Mouse (Mus musculus): ENCODE data around the gene Lrfn2. TPM values are rescaled to one million over a fixed set of nuclear protein-coding genes. Genes with fewer than 3 reads are reported as not detected.

The Lrfn2 gene
- total RNA-seq, 2 experiments from 2014 or later: 47.2 to 47.4 TPM

DNA sequence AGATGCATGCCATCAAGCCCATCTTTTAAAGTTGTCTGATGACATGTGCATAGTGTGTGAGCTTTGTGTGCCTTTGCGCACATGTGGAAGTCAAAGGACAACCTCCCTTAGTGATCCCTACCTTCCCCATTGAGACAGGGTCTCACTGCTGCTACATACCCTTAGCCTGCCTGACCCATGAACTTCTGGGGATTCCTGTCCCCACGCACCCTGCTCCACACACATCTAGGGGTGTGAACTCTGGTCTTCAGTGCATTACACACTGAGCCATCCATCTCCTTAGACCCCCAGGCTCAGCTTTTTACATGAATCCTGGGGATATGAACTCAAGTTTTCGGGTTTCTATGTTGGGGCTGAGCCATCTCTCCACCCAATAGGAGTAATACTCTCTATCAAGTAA is 179.2 kb downstream of the Lrfn2 start:
- intact Hi-C loops (cut with DNase I): no loop called here
- DNase-seq: no peak

DNA sequence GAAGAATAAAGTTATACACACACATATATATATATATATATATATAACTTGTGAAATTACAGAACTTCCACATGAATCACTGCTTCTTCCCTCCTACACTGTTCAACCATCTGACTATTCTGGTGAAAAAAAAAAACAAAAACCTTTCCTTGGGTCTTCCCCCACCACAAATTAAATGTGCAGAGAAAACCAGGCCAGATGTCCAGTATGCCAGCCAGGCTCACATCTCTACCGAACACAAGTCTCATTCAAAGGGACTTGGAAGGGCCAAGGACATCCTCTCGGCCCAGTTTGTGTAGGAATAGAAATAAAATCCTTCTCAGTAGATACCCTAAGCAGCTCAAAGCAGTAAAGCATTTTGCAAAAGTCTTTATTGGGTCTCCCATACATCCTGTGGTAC is 179.7 kb downstream of the Lrfn2 start:
- intact Hi-C loops (cut with DNase I): no loop called here
- no peak for DNase-seq

DNA sequence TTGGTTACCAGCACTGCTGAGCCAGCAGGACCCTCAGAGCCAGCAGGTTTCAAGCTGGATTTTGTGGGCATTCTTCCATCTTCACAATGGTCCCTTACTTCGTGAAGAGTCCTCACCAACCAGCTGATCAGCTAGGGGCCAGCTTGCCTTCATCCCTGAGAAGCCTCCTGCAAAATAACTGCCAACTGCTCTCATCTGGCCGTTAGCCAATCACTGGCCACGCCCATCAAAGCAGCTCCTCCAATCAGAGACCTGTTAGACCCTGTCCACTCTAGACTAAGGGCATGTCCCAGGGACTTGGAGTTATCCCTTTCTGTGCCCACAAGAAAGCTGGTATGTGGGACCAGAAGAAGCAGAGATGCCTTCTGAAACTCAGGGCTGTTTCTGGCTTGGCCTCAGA is 181.2 kb downstream of the Lrfn2 start:
- intact Hi-C loops (cut with DNase I): no loop called here
- peak; percentile 49 for DNase-seq

DNA sequence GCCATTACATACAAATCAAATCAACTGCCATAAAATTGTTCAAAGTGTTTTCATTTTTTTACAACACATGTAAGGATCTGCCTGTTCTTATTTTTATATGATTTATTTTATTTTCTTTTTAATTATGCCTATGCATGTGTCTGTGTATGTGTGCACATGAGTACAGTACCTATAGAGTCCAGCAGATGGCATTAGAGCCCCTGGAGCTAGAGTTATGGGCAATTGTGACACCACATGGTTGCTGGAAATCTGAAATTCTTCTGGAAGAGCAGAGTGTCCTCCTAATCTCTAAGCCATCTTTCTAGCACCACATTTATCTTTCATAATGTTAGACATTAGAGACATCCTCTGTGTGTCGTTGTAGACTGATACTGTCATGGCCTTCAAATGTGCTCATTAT is 192.0 kb downstream of the Lrfn2 start:
- intact Hi-C loops (cut with DNase I): no loop called here
- DNase-seq: no peak

DNA sequence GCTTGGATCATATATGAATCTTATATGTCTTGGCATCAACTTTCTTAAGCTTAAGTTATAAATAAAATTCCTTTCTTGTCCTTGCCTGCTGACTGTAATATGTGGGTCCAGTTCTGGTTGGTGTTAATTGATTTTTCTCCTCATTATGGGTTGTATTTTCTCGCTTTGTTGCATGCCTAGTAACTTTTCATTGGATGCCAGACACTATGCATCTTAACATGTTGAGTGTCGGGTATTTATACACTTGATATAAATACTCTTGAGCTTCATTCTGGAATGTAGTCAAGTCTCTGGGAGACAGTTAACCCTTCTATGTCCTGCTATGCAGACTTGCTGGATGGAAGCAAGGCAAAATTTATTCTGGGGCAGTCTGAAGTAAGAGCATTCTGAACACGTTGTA is 192.5 kb downstream of the Lrfn2 start:
- intact Hi-C loops (cut with DNase I): no loop called here
- DNase-seq: no peak

Small RNAs within 50 kb of the gene (microRNA-seq; reads per million reads assigned to microRNA genes)
- not detected for gene Gm44304

Measured in left cerebral cortex, postnatal 4 days (tissue).